Mouse (Mus musculus): Measurements from ENCODE around the gene Insr.
"Not testable (repeated sequence)": the region's sequence is repeated elsewhere in the genome, so short reads cannot be mapped to it uniquely, and the experiment has no call there.

Insr gene

GRCm38 (mm10) chr8:3278934-3279720, at the start of gene Insr:
TSS of gene Insr (minus strand) at chr8:3279617.
- peak; percentile 97 for DNase-seq (ENCODE audit: low spot score)

- no peak for DNase-seq (ENCODE audit: low spot score)
Observed at GRCm38 (mm10) chr8:3327538-3328245, 48.3 kb upstream of the Insr start.

GRCm38 (mm10) chr8:3327056-3327455, 47.6 kb upstream of the Insr start:
- no peak for DNase-seq (ENCODE audit: low spot score)

- no peak for DNase-seq (ENCODE audit: low spot score)
Observed at GRCm38 (mm10) chr8:3324253-3324652, 44.8 kb upstream of the Insr start.

GRCm38 (mm10) chr8:3319267-3319666, 39.9 kb upstream of the Insr start:
- not testable (repeated sequence) for DNase-seq (ENCODE audit: low spot score)

GRCm38 (mm10) chr8:3316585-3316984, 37.2 kb upstream of the Insr start:
- DNase-seq (ENCODE audit: low spot score) = no peak

- no peak for DNase-seq (ENCODE audit: low spot score)
Observed at GRCm38 (mm10) chr8:3314345-3314744, 34.9 kb upstream of the Insr start.

- no peak for DNase-seq (ENCODE audit: low spot score)
Observed at GRCm38 (mm10) chr8:3313843-3314242, 34.4 kb upstream of the Insr start.

GRCm38 (mm10) chr8:3313417-3313816, 34.0 kb upstream of the Insr start:
- not testable (repeated sequence) for DNase-seq (ENCODE audit: low spot score)

- no peak for DNase-seq (ENCODE audit: low spot score)
Observed at GRCm38 (mm10) chr8:3311482-3311881, 32.1 kb upstream of the Insr start.

- no peak for DNase-seq (ENCODE audit: low spot score)
Observed at GRCm38 (mm10) chr8:3309636-3310035, 30.2 kb upstream of the Insr start.

GRCm38 (mm10) chr8:3308205-3308800, 28.9 kb upstream of the Insr start:
- not testable (repeated sequence) for DNase-seq (ENCODE audit: low spot score)

- DNase-seq (ENCODE audit: low spot score) = peak; percentile 36
Observed at GRCm38 (mm10) chr8:3302131-3302530, 22.7 kb upstream of the Insr start.

- DNase-seq (ENCODE audit: low spot score) = no peak
Observed at GRCm38 (mm10) chr8:3299322-3299721, 19.9 kb upstream of the Insr start.

- DNase-seq (ENCODE audit: low spot score) = no peak
Observed at GRCm38 (mm10) chr8:3285824-3286223, 6.4 kb upstream of the Insr start.

GRCm38 (mm10) chr8:3284656-3285055, 5.2 kb upstream of the Insr start:
- DNase-seq (ENCODE audit: low spot score) = no peak

- no peak for DNase-seq (ENCODE audit: low spot score)
Observed at GRCm38 (mm10) chr8:3281296-3281695, 1.9 kb upstream of the Insr start.

GRCm38 (mm10) chr8:3280266-3280910, 971 bp upstream of the Insr start:
- peak; percentile 73 for DNase-seq (ENCODE audit: low spot score)

GRCm38 (mm10) chr8:3279721-3280077, 282 bp upstream of the Insr start:
- no peak for DNase-seq (ENCODE audit: low spot score)

- DNase-seq (ENCODE audit: low spot score) = peak; percentile 36
Observed at GRCm38 (mm10) chr8:3278181-3278820, 1.1 kb downstream of the Insr start.

GRCm38 (mm10) chr8:3277266-3277665, 2.2 kb downstream of the Insr start:
- DNase-seq (ENCODE audit: low spot score) = no peak

GRCm38 (mm10) chr8:3276009-3276408, 3.4 kb downstream of the Insr start:
- DNase-seq (ENCODE audit: low spot score) = no peak

Measured in MN1 (cell line).